Mouse (Mus musculus): ENCODE results near the gene Pdf.
"Not testable (repeated sequence)": the region's sequence is repeated elsewhere in the genome, so short reads cannot be mapped to it uniquely, and the experiment has no call there.

Pdf gene

GRCm38 (mm10) chr8:107035641-107036040 lies 12.8 kb downstream of the Pdf start:
- DNase-seq: no peak

- not testable (repeated sequence) for DNase-seq
Observed at GRCm38 (mm10) chr8:107033609-107034008, 14.8 kb downstream of the Pdf start.

GRCm38 (mm10) chr8:107031577-107032090 lies 16.8 kb downstream of the Pdf start:
- peak; percentile 28 for DNase-seq

- peak; percentile 97 for DNase-seq
Observed at GRCm38 (mm10) chr8:107030650-107031576, 17.5 kb downstream of the Pdf start, which contains the start of gene Vps4a. Gene Vps4a (plus strand): TSS chr8:107031222.

- no peak for DNase-seq
Observed at GRCm38 (mm10) chr8:107030058-107030457, 18.4 kb downstream of the Pdf start.

GRCm38 (mm10) chr8:107029310-107029709 lies 19.1 kb downstream of the Pdf start:
- peak; percentile 10 for DNase-seq

GRCm38 (mm10) chr8:107023479-107023878 lies 24.9 kb downstream of the Pdf start:
- DNase-seq: no peak

- no peak for DNase-seq
Observed at GRCm38 (mm10) chr8:107014915-107015314, 33.5 kb downstream of the Pdf start.

GRCm38 (mm10) chr8:107012666-107013065 lies 35.7 kb downstream of the Pdf start:
- DNase-seq: no peak

- DNase-seq: no peak
Observed at GRCm38 (mm10) chr8:107007795-107008194, 40.6 kb downstream of the Pdf start.

GRCm38 (mm10) chr8:107002532-107002931 lies 45.9 kb downstream of the Pdf start:
- DNase-seq: peak; percentile 88

- DNase-seq: no peak
Observed at GRCm38 (mm10) chr8:106999068-106999467, 49.3 kb downstream of the Pdf start.

- no peak for DNase-seq
Observed at GRCm38 (mm10) chr8:106997416-106997815, 51.0 kb downstream of the Pdf start.

- DNase-seq: not testable (repeated sequence)
Observed at GRCm38 (mm10) chr8:106996339-106996738, 52.1 kb downstream of the Pdf start.
